Mouse (Mus musculus) embryo, embryonic 11 days (tissue): ENCODE measurements around the gene Rgs9bp.
"Not testable (repeated sequence)": the region's sequence is repeated elsewhere in the genome, so short reads cannot be mapped to it uniquely, and the experiment has no call there.

ENCODE experiments used
- DNase-seq: peaks from one replicate; pipeline ENCODE4 v3.0.0-alpha.2; 2015

Rgs9bp gene

DNA sequence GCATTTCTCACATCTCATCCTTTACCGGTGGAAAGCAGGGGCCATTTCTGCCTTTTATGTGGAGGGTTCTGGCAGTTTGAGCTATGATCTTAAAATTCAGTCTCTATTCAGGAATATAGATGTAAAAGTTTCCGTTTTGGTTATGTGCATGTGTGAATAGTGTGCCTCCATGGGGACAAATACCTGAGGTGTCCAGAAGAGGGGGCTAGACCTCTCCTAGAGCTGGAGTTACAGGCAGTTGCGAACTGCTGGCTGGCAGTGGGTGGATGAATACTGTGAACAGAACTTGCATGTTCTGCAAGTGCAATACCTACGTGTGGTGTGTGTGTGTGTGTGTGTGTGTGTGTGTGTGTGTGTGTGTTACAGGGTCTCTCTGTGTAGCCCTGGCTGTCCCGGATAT lies 2.7 kb downstream of the Rgs9bp start:
- DNase-seq, result peak; percentile 14

DNA sequence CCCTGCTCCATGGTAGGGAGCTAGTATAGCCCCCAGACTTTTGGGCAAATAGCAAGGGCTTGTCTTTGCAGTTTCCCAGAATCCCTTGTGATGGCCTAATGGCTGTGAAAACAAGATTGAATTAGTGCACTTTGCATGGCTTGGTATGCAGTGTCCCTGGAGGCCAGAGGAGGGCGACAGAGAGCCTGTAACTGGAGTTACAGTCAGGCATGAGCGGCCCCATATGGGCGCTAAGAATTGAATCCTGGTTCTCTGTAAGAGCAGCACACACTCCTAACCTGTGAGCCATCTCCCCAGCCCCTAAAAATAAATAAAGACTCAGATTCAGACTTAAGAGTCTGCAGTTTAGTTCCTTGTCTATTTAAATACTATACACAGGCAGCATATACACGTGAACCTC lies 5.5 kb downstream of the Rgs9bp start:
- peak; percentile 64 for DNase-seq

DNA sequence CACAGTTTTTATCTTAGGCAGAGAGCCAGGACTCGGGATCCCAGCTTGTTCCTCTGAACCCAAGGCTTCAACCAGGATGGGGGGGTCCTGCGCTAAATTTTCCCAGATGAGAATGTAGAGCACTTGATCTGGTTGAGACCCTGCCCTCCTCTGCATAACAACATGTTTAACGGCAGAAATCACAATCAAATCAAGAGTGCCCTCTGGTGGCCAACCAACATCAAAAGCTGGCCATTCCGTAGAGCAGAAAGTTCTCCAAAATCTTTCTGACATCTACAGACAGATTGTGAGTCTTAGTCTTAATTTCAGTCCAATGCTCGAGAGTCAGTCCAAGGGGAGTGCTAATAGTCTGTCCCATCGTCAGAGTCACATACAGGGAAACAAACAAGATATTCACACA lies 14.5 kb downstream of the Rgs9bp start:
- DNase-seq, result not testable (repeated sequence)

DNA sequence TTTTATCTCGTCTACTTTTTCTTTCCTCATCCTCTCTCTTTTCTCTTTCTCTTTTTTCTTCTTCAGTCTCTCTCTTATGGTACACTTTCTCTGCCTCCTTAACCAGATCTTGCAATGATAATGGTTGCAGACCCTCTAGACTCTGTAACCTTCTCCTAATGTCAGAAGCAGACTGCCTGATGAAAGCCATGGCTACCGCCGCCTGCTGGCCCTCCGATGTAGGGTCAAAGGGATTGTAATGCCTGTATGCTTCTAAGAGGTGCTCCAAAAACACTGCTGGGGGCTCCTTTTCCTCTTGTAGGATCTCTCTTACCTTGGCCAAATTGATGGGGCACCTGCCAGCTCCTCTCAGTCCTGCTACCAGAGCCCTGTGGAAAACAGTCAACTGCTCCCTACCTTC lies 15.7 kb downstream of the Rgs9bp start:
- DNase-seq, result not testable (repeated sequence)

DNA sequence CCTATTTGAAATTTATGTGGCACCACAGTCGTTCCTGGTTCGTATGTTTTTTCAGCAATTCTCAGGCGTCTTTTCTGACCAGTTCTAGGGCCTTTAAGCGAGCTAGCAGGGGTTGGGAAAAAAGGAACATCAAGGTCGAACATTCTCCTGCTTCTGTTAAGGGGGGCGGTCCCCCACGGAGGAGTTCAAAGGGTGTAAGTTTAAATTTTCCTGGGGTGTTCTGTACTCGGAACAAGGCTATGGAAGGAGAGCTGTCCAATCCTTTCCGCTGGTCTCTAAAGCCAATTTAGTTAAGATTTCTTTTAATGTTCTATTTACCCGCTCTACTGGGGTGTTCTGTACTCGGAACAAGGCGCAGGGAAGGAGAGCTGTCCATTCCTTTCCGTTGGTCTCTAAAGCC lies 19.4 kb downstream of the Rgs9bp start:
- DNase-seq, result not testable (repeated sequence)

DNA sequence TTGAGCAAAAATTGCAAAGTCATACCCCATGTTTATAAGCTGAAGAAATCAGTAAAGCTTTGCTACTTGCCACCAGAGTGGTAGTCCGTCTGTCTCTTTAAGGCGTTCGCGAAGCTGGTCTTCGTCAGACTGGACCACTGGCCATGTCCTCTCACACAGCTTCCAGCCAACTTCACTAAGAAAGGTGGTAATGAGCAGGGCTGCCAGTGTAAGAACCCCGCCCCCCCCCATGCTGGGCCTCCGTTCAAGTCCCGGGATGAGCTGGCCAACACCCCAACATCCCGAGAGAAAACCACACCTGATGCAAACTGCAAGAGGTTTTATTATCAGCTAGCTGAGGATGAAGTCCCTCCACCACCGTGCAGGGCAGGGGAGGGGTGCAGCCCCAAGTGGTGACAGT lies 20.5 kb downstream of the Rgs9bp start:
- not testable (repeated sequence) for DNase-seq

DNA sequence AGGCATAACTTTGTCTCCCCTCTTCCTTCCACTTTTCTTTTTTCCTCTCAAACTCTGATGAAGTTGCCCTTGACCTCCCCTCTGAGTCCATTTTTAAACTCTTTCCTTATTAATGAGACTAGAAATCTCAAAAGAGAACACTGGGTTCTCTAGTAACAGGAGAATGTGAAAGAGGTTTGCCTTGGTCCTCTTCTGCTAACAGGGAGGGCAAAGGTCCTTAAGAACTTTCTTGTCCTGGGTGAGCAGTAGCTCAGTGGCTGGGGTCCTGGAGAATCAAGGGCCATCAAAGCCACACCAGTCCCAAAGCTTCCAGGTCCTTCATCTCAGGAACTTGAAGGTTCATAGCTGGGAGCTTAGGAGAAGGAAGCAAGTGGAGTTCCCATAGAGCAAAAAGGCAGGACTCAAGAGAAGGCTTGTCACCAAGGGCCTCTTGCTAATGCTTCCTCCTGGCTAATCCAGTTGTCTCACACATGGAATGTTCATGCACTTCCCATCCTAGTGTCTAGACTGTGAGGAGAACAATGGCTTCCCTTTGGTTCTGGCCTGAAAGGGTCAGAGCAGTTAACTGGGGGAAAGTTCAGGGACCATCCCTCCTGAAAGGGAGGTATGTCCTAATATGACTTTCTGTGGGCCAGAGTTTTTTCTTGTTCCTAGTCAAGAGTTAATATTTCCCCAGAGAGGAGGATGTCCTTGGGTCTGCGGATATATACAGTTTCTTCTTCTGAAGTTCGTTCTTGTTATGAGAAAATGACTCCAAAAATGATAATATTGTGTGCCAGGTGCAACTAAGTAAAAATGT lies 21.1 kb downstream of the Rgs9bp start:
- DNase-seq, result no peak

DNA sequence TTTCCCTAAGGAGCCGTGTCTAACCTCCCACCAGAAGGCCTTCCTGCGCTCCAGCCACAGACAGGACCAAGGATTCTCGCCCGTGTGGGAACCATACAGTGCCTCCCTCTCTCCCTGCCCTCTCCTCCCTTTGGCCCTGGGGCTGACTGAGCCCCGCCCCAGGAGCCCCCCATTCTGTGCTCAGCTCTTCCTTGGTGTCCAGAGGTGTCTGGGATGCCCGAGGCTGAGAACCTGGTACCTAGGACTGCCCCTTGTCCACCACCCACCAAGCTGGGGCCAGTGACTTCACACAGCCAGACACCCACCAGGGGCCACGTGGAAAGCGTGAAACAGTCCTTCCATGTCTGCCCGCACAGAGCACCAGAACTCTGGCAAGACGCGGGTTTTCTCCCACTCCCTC lies 22.3 kb downstream of the Rgs9bp start:
- no peak for DNase-seq

DNA sequence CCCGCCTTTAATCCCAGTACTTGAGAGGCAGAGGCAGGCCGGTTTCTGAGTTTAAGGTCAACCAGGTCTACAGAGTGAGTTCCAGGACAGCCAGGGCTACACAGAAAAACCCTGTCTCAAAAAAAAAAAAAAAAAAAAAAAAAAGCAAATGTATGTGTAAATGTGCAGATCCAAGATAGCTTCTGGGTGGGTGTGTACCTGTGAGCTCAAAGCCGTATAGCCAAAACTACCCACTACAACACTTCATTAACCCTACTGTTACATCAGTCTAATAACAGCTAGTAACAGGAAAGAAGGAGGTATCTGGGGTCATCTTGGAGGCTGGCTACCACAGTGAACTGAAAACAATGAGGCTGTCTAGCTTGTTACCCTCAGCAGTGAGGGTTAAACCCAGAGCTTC lies 25.5 kb downstream of the Rgs9bp start:
- no peak for DNase-seq

DNA sequence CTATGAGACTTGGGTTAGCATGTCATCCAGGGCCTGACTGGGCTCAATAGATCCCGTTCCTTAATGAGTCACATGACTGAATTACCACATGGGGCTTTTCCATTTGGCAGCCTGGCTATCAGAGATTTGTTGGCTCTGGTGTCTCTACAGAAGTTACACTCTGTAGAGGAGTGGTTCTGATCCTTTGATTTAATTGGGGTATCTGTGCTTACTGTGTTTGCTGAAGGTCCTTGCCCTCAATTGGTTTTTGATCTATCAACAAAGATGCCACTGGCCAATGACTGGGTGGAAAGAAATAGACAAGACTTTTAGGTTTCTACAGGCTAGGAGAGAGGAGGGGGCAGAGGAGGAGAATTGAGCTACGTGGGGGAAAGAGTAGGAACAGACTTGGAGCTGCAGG lies 26.7 kb downstream of the Rgs9bp start:
- no peak for DNase-seq

DNA sequence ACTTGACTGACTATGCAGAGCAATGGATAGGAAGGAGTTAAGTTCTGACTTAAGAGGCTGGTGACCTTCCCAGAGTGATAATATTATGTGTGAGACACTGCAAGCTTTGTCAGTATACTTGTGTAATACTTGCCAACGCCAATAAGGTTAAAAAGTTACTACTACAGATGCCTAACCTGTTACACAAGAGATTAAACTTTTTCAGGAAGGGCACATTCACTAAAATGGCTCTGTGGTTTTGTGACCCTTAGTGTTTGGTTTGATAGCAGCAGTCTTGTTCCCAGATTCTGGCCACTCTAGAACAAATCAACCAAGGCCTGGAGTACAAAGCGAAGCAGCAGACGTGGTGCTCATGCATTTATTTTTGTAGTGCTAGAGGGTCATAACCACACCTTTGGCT lies 27.8 kb downstream of the Rgs9bp start:
- no peak for DNase-seq

DNA sequence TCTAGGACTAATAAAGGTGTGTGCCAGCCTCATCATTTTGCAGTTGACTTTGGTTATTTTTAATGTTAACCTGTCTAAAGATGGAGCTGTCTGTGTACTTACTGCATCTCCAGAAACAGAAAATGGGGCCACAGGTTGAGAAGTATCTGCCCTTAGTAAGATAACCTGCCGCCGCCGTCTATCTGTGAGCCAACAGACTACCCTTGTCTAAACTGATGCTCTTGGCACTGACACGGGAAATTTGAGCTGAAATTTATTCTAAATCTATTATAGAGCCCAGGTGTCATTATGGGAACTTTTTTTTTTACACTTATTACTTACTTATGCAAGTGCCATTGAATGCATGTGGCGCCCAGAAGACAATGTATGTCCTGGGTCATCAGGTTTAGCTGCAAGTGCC lies 28.5 kb downstream of the Rgs9bp start:
- DNase-seq, result no peak

DNA sequence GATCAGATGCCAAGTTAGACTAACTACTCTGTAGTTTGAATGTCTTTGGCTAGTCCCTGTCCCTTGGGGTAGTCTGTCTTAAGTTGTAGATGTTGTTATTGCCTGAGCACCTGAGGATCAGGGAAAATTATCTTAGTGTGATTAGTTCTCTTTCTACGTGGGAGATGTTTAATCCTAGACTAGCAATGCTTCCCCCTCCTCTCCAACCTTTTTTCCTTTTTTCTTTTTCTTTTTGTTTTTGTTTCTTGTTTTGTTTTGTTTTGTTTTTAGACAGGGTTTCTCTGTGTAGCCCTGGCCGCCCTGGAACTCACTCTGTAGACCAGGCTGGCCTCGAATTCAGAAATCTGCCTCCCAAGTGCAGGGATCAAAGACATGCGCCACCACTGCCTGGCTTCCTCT lies 29.2 kb downstream of the Rgs9bp start, which contains the start of gene Nudt19:
Gene Nudt19, minus strand, starts transcription at position 100 of the 399 bp plus-strand sequence.
- DNase-seq, result no peak

DNA sequence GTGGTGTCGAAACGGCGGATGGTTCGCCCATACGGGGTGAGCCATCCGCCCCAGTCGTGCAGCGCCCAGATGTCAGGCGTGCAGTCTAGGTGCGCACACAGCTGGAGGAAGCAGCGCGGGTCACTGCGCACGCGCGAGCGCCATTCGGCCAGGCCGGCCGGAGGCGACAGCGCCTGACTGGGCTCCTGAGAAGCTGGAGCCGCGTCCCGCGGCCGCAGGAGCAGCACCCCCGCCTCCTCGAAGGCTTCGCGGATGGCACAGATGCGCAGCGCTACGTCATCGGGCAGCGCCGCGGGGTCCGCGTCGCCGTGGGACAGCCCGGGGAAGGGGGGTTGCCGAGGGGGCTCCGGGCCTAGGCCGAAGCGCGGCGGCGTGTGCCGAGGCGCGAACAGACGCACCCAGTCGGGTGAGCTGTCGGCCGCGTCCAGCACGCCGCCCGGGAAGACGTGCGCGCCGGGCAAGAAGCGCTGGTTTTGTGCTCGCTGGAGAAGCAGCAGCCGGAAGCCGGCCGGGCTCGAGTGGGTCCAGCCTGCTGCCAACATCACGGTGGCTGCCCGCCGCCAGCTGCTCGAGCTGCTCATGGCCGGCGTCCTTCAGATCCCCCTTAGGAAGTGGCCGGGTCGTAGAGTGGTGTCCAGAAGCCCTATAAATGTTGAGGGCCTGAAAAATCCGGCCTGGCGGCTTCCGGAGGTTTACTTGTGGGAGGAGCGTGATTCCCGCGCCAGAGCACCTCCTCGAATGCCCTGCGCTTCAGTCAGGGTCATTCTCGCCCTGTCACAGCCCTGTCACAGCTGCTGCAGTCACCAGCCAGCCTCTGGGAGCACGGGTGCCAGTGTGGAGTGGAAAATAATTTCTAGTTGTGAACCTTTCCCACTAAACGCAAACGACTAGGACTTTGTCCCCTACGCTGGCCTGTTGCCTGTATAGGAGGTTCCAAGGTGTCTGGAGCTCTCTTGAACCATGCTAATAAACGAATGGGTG lies 29.9 kb downstream of the Rgs9bp start:
- peak; percentile 97 for DNase-seq

DNA sequence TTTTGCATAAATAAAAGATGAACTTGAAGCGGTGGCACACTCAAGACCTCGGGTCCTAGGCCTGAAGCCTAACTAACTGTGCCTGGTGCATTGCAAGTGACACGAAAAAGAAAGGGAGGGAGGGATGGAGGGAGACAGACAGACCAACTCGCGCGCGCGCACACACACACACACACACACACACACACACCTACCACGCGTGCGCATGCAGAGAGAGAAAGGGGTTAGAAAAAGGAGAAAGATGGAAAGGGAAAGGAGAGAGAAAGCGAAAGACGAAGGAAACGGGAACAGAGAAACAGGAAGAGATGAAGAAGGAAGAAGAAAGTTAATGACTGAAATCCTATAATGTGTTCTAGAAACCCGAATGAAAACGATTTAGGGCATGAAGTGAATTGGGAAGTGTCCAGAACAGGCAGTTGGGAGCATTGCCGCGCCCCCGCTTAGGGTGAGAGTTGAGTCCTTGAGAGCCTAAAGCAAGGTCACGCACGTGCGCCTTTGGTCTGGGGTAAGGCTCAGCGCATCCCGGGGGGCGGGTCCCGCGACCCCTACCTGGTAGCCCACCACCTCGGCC lies 30.7 kb downstream of the Rgs9bp start:
- peak; percentile 56 for DNase-seq

DNA sequence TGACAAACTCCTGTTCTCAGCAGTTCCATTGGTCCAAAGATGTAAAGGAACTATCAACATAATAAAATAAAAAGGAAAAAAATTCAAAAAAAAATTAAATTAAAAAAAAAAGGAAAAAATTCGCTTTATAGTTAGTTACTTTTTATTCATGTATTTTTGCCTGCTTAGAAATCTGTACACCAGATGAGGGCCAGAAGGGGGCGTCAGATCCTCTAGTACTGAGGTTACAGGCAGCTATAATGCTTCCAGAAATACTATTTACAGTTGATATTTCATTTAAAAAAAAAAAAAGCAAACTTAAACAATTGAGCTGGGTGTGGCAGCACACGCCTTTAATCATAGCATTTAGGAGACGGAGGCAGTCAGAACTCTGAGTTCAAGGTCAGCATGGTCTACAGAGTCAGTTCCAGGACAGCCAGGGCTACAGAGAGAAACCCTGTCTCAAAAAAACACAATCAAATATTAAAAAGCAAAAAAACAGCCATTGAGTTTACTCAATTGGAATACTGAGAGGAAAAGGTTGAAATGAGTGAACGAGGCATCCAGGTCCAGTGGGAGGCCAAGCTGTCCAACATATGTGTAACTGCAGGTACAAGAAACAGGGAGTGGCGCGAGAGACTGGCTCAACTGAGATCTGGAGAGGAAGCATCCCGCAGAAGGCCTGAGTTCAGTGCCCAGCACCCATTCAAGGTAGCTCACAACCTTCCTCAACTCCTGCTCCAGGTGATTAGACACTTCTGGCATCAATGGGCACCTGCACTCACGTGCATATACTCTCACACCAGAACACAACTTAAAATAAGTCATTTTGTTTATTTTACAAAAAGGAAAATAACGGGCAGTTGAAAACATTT lies 31.4 kb downstream of the Rgs9bp start:
- DNase-seq, result peak; percentile 49

DNA sequence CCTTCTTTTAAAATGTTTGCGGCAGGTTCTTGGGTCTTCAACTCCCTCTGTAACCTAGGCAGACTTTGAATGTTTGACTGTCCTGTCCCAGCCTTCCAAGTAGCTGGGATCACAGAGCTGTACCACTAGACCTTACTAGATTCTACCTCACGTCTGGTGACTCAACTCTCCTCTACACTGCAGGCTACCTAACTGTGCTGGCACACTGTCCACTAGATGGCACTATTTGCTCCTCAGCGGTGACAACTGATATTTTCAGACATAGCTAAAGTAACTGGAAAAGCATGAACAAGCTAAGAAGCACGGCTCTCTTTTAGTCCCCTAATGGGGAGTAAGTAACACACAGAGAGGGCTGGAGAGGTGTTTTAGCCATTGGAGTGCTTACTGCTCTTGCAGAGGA lies 39.5 kb downstream of the Rgs9bp start:
- peak; percentile 78 for DNase-seq

DNA sequence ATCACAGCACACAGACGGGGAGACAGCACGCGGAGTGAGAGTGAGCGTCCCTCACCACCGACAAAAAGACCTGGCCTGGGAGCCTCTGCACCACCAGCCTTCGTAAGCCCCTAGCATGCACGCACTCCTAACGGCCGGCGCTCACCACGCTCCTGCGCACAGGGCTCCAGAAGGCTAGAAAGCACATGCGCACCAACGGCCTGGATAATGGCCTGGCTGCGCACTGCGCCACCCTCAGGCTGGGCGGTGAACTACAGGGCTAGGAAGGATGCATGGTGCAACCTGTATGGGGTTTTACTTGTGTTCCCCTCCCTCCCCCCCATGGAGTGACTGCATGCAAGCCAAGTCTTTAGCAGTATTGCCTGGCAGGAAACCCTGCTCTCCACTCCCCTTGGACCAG lies 47.8 kb downstream of the Rgs9bp start, which contains the start of gene Tdrd12:
Gene Tdrd12, minus strand, starts transcription at position 184 of the 400 bp plus-strand sequence.
- no peak for DNase-seq

DNA sequence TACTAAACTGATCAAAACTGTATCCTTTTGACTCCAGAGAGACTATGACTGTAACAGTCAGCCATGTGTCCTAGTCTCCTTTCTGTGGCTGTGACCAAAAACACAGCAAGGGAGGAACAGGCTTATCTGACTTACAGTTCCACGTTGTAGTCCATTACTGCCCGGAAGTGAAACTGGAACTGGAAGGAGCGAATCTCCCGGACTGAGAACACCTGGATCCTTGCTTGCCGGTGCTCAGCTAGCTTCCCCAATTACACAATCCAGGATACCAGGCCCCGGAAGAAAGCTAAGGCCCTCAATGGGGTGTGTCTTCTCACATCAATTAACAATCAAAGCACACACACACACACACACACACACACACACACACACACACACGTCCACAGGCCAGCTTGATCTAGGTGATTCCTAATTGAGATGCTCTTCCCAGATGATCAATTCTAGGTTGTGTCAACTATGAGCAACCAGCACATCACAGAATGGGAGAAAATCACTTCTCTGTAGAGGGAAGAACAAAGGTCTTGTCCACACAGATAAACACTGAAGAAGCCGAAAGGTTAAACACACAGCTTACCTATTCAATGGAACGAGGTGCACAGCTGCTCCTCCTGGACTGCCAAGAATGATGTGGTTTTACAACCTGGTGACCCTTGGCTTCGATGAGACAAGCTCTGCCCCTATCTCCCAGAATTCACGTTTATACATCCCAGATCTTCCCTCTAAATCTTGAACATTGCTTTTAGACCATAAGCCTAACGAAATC lies 49.5 kb downstream of the Rgs9bp start:
- no peak for DNase-seq

DNA sequence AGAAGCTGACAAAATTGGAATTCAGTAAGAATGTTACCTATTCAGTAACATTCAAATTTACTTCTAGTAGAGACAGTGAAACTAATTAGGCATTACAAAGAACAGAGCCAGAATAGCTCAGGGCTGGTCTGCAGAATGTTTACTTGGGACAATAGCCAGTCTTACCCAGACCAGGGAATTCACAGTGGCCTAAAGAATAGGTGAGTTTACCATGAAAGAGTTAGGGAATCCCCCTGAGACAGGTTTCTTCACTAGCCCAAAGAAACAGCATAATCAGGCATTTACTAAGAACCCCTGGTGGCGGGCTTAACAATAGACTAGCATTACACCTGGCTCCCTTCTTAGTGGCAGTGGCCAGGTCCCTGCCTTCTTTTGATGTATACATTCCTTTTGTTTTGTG lies 54.8 kb downstream of the Rgs9bp start:
- not testable (repeated sequence) for DNase-seq

DNA sequence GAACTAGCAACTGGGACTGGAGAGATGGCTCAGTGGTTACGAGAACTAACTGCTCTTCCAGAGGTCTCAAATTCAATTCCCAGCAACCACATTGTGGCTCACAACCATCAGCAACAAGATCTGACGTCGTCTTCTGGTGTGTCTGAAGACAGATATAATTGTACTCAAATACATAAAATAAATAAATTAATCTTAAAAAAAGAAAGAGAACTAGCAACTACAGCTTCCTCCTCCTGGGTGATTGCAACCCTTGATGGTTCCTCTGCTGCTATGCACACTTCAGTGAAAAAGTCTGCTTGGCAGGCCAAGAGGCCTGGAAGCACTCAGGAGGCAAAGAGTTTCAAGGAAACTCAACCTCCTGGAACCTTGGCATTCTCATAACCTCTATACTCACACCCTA lies 55.4 kb downstream of the Rgs9bp start:
- no peak for DNase-seq
